Mouse (Mus musculus): Measurements from ENCODE around the gene Hebp1.

The Hebp1 gene

DNA sequence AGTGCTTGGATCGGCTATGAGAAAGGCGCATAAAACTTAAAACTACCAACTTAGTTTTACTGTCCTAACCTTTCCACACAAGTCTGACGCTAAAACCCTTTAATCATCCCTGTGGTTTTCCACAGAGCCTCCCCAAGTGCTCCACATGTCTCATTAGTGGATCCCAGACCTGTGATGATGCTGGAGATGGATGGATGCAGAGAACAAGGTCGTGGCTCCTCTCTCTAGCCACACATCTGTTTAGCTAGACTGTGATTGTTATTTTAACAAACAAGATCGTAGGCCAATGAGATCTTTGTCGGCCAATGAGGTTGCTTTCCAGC is 84.7 kb downstream of the Hebp1 start:
- no peak for DNase-seq (ENCODE audit: low spot score)

- DNase-seq (ENCODE audit: low spot score) = no peak
Measured at GRCm38 (mm10) chr6:135112411-135113113, 85.3 kb downstream of the Hebp1 start.

DNA sequence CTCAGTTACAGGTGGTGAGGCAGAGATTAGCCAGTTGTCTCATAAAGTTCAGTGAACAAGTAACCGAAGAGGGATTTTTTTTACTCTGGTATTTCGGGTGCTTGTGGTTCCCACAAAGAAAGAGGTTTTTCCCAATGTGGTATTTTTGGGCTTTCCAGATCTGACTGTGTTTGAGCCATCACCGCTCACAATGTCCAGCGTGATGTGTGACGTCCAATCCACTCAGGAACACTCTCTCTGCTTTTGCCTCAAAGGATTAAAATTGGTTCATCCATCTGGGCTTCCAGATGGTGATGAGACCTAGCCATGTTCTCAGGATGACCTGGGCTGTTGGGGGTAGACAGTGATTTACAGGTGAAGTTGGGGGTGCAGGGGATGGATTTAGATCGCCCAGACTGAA is 90.8 kb downstream of the Hebp1 start:
- DNase-seq (ENCODE audit: low spot score) = no peak

GRCm38 (mm10) chr6:135102736-135103303 is 95.0 kb downstream of the Hebp1 start:
- no peak for DNase-seq (ENCODE audit: low spot score)

DNA sequence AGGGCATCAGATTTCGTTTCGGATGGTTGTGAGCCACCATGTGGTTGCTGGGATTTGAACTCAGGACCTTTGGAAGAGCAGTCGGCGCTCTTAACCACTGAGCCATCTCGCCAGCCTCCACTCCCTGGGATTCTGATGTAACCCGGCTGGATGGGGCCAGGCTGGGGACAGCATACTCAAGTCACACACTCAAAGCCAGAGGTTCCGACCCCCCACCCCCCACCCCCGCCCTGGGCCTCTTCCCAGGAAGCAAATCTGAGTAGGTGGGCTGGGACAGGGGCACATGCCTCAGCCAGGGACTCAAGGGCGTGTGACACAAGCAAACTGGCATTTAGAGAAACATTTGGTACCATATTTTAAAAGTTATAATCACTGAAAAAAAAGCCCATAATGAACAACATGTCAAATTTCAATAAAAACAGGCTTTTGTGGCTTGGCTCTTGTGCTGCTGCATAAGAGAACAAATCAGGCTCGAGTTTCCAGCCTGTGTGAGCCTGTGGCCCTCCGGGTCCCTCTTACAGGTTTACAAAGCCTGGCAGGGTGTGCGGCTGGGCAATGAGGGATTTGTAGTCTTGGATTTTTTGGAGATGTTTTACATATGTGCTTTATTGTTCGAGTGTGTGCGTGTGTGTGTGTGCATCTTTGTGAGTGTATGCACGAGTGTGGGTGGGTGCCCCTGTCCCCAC is 96.9 kb downstream of the Hebp1 start:
- DNase-seq (ENCODE audit: low spot score) = no peak

GRCm38 (mm10) chr6:135092798-135093470 is 104.9 kb downstream of the Hebp1 start:
- no peak for DNase-seq (ENCODE audit: low spot score)

GRCm38 (mm10) chr6:135090661-135091060 is 107.2 kb downstream of the Hebp1 start:
- DNase-seq (ENCODE audit: low spot score) = no peak

DNA sequence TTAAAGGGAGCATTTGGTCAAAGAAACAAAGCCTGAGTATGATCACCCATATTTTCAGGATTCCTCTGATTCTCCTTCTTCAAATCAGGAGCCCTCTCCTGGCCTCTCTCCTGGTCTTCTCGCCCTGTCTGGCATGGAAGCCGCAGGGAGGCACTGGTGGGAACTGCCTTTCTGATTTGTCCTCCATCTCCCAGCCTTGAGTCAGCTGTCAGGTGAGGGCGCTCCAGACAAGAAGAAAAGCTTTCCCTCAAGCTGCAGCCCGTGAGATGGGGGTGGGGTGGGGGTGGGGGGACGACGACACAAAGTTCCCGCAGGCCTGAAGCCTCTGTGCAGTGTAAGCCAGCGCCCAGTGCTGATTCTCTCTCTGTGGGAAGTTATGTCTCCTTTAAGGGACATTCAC is 108.0 kb downstream of the Hebp1 start:
- no peak for DNase-seq (ENCODE audit: low spot score)

DNA sequence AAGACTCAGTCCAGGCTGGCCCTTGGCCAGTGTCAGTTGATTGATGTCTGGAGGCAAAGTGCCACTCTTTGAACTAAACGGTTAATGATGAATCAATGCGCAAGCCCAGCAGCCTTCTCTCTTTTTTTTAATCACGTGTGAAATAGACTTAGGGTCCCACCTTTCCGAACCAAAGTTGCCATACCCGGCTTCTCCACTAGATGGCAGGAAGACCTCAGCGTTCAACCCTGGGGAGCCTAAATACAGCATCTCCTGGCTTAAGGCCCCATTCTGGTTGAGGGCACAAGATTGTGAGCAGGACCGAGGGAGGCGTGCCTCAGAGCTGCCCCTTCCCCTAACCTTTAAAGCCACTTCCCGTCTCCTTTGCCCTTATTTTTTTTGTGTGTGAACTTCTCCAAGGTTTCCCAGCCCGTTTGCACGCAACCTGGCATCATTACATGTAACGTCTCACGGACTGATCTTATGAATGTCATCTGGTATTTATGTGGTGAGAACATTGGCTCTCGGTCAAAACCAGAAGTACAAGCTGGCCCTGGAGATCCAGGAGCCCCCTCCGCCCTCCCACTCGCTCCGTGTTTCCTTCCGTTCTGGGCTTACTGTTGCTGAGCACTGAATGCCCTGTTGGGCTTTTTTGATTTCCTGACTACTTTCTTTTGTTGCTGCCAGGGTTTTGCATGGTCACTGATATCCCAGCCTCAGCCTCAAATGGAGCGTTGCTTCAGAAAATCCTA is 109.9 kb downstream of the Hebp1 start:
- peak; percentile 79 for DNase-seq (ENCODE audit: low spot score)
